Mouse (Mus musculus): Measurements from ENCODE around the gene Cherp.

DNA sequence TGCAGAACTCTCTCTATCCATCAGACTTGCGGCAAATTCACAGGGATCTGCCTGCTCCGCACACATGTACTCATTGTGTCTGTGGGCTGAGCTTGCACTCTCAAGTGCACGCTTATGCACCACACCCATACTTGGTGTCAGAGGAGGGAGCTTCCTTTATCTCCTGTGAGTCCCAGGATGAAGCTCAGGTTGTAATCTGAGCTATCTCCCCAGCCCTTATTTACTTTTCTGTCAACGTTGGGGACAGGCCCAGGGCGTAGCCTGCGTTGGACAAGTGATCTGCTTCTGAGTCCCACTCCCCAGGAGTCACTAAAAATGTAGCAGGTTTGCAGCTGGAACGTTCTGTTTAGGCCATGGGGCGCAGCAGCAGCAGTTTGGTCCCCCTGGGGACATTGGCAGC lies 23.5 kb downstream of the Cherp start:
- TF ChIP-seq CTCF (IDR thresholded peaks at IDR 0.05) (no peak), POLR2A (IDR thresholded peaks at IDR 0.05; ENCODE audit: insufficient read depth, low read depth, low read length) (no peak), EP300 (IDR thresholded peaks at IDR 0.05; ENCODE audit: insufficient read depth, low read depth, low read length) (no peak)

All from heart, adult 2 months (tissue).